Mouse (Mus musculus) lung, embryonic 15.5 days (tissue): ENCODE measurements around the gene Hist1h2br. TPM values are rescaled to one million over a fixed set of nuclear protein-coding genes. Genes with fewer than 3 reads are reported as not detected.

Experiments
- microRNA-seq: library from miRNA; unstranded; fragments of <30 nt; microRNA quantifications from one replicate; pipeline ENCODE4, GENCODE M21; 2016
- polyA plus RNA-seq: library from polyadenylated mRNA; unstranded; fragments of >200 nt; fragmentation: Nextera tagmentation; extraction: Ambion mirVana; gene quantifications from 2 replicates; pipeline ENCODE4 v1.2.1, GENCODE M21; 2015

Hist1h2br gene
- polyA plus RNA-seq, 1 experiment from 2014 or later = 26.7 TPM

Small RNA genes within 50 kb of the gene (microRNA-seq; reads per million reads assigned to microRNA genes)
- not detected for gene Gm19658
- not detected for gene Gm44346
- not detected for gene Gm44466

Other genes starting within 250 kb of the Hist1h2br start
- not detected in 2 replicates for gene Olfr1362, start 219.7 kb upstream of the Hist1h2br start, polyA plus RNA-seq
- not detected in 2 replicates for gene Olfr11, start 191.2 kb upstream of the Hist1h2br start, polyA plus RNA-seq
- not detected in 2 replicates for gene Olfr1361, start 170.4 kb upstream of the Hist1h2br start, polyA plus RNA-seq
- not detected in 2 replicates for gene Olfr1360, start 156.3 kb upstream of the Hist1h2br start, polyA plus RNA-seq
- gene Olfr1359, start 135.6 kb upstream of the Hist1h2br start, polyA plus RNA-seq = not detected in 2 replicates
- 2.0 and 3.0 TPM in 2 replicates for gene Hist1h2bl, start 117.6 kb upstream of the Hist1h2br start, polyA plus RNA-seq
- gene Hist1h2ai, start 117.3 kb upstream of the Hist1h2br start, polyA plus RNA-seq = 25.5 and 29.4 TPM in 2 replicates
- 11.8 and 14.4 TPM in 2 replicates for gene Hist1h3h, start 116.1 kb upstream of the Hist1h2br start, polyA plus RNA-seq
- 4.5 and 5.5 TPM in 2 replicates for gene Hist1h2bm, start 111.7 kb upstream of the Hist1h2br start, polyA plus RNA-seq
- gene Hist1h4j, start 98.7 kb upstream of the Hist1h2br start, polyA plus RNA-seq = 1.8 and 3.1 TPM in 2 replicates
- gene Hist1h4k, start 83.2 kb upstream of the Hist1h2br start, polyA plus RNA-seq = 3.1 and 6.3 TPM in 2 replicates
- 43.1 and 47.1 TPM in 2 replicates for gene Hist1h2ak, start 79.9 kb upstream of the Hist1h2br start, polyA plus RNA-seq
- gene Hist1h2bn, start 79.6 kb upstream of the Hist1h2br start, polyA plus RNA-seq = 5.5 and 6.1 TPM in 2 replicates
- gene Hist1h1b, start 53.1 kb upstream of the Hist1h2br start, polyA plus RNA-seq = 41.4 and 42.0 TPM in 2 replicates
- 137 and 172 TPM in 2 replicates for gene Hist1h3i, start 50.4 kb upstream of the Hist1h2br start, polyA plus RNA-seq
- 10.7 and 22.4 TPM in 2 replicates for gene Hist1h2an, start 46.5 kb upstream of the Hist1h2br start, polyA plus RNA-seq
- gene Hist1h2bp, start 46.3 kb upstream of the Hist1h2br start, polyA plus RNA-seq = 2.1 and 3.1 TPM in 2 replicates
- gene Hist1h2bq, start 23.5 kb upstream of the Hist1h2br start, polyA plus RNA-seq = 23.1 and 31.1 TPM in 2 replicates
- gene Hist1h2ao, start 23.3 kb upstream of the Hist1h2br start, polyA plus RNA-seq = 1.7 TPM in 1 of 2 replicates, not detected in the other
- not detected in 2 replicates for gene Hist1h4m, start 22.0 kb upstream of the Hist1h2br start, polyA plus RNA-seq
- 19.5 and 22.5 TPM in 2 replicates for gene Hist1h4n, start 1.5 kb upstream of the Hist1h2br start, polyA plus RNA-seq
- gene Hist1h2ap, start 236 bp upstream of the Hist1h2br start, polyA plus RNA-seq = 3,976 and 4,351 TPM in 2 replicates
- gene Zfp184, start 111.4 kb downstream of the Hist1h2br start, polyA plus RNA-seq = 11.6 and 13.3 TPM in 2 replicates
- 0.09 and 0.32 TPM in 2 replicates for gene Pom121l2, start 147.5 kb downstream of the Hist1h2br start, polyA plus RNA-seq
- 11.2 and 36.4 TPM in 2 replicates for gene Prss16, start 176.0 kb downstream of the Hist1h2br start, polyA plus RNA-seq
- 8.1 and 8.2 TPM in 2 replicates for gene Hist1h2ah, start 201.8 kb downstream of the Hist1h2br start, polyA plus RNA-seq
- gene Hist1h2bk, start 202.1 kb downstream of the Hist1h2br start, polyA plus RNA-seq = 7.0 and 7.4 TPM in 2 replicates
- 27.2 and 29.1 TPM in 2 replicates for gene Hist1h4i, start 207.6 kb downstream of the Hist1h2br start, polyA plus RNA-seq
- 52.7 and 55.6 TPM in 2 replicates for gene Hist1h2ag, start 209.2 kb downstream of the Hist1h2br start, polyA plus RNA-seq
- gene Hist1h2bj, start 209.5 kb downstream of the Hist1h2br start, polyA plus RNA-seq = 15.7 and 16.0 TPM in 2 replicates